Mouse (Mus musculus): ENCODE results near the gene Cpt1a. TPM values are rescaled to one million over a fixed set of nuclear protein-coding genes. Genes with fewer than 3 reads are reported as not detected.

Gene Cpt1a
- 41.3 TPM for total RNA-seq (2023)

GRCm38 (mm10) chr19:3322261-3322969 lies at the start of gene Cpt1a:
Gene Cpt1a, plus strand, starts transcription at chr19:3322334.

GRCm38 (mm10) chr19:3282572-3283467 lies 39.3 kb upstream of the Cpt1a start, which contains the start of the genes Mrpl21 and Ighmbp2:
Gene Mrpl21, plus strand, starts transcription at chr19:3282901.
Gene Ighmbp2, minus strand, starts transcription at chr19:3283017.

GRCm38 (mm10) chr19:3388629-3389057 lies 66.5 kb downstream of the Cpt1a start, which contains the start of gene Tesmin:
Gene Tesmin, plus strand, starts transcription at chr19:3388857.

GRCm38 (mm10) chr19:3414268-3414733 lies 92.2 kb downstream of the Cpt1a start, which contains the start of gene Gal:
Gene Gal, minus strand, starts transcription at chr19:3414544.

Other genes starting within 250 kb of the Cpt1a start
- 69.1 TPM for gene Mrpl21, start 39.4 kb upstream of the Cpt1a start, total RNA-seq (2023)
- gene Ighmbp2, start 39.3 kb upstream of the Cpt1a start, total RNA-seq (2023) = 16.8 TPM
- 1.0 TPM for gene Tesmin, start 66.5 kb downstream of the Cpt1a start, total RNA-seq (2023)
- not detected for gene Gal, start 92.2 kb downstream of the Cpt1a start, total RNA-seq (2023)